Mouse (Mus musculus): Measurements from ENCODE around the gene Ddc. TPM values are rescaled to one million over a fixed set of nuclear protein-coding genes. Genes with fewer than 3 reads are reported as not detected.

The Ddc gene
- polyA plus RNA-seq, 1 experiment, result 58.4 TPM

DNA sequence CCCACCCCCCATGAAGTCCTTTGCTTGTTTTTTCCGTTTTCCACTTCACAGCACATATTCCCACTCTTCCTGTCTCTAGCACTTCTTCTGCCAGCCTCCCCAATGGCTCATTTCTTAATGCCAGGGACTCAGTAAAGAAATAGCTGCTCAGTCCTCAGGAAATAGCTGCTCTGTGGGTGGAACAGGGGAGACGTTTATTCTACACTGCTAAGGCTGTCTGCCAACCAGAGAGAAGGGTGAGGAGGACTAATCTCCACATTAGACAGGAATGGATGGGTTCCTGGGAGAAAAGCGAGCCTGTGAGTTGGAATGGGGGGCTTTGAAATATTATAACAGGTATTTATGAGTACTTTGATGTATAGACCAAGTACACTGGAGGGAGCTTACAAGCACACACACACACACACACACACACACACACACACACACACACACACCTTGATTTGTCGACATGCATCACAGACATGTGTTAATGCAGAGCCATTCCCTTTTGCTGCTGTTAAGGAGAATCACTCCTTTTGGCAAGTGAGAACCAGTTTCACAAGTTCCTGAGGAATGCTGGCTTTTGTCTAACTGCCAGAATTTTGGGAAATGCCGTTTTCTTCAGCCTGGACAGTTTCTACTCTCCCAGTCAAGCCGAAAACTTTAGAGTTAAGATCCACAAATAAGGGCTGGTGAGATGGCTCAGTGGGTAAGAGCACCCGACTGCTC is 9.9 kb upstream of the Ddc start:
- no peaks in the 10 kb centered on the region for H3K27me3 ChIP-seq (ENCODE audit: control insufficient read depth, insufficient read depth, low read length)
- TF ChIP-seq CTCF (IDR thresholded peaks at IDR 0.05; ENCODE audit: extremely low read depth, insufficient read length, insufficient replicate concordance, low read depth, low read length) (no peak), POLR2A (IDR thresholded peaks at IDR 0.05; ENCODE audit: low read depth, low read length) (no peak)
- H3K4me1 ChIP-seq (ENCODE audit: control insufficient read depth, insufficient read depth, insufficient read length, low read length), result no peaks in the 10 kb centered on the region
- no peak overlapping the region for H3K4me3 ChIP-seq (ENCODE audit: low read depth, low read length)
- H3K36me3 ChIP-seq (ENCODE audit: control insufficient read depth, insufficient read depth, low read length), result no peaks in the 10 kb centered on the region
- no peak overlapping the region for H3K27ac ChIP-seq (ENCODE audit: insufficient read depth, low read depth, low read length)
- 51% methylated on average over 7 of the region's 7 CpGs for WGBS

DNA sequence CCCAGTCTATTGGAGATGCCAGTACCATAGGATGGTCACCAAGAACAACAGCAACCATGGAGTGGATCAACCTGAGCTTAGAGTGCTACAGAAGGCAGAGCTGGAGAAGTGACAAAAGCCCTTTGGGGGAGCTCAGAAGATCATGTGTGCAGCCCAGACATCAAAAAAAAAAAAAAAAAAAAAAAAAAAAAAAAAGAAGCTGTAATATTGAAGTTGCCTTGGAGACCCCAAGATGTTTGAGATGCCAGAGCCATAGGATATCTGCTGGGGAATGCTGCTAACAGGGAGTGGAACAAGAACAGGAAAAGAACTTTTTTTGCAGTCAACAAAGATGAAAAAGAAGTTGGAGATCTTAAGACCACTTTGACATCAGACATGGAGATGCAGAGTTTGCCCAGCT is 7.6 kb upstream of the Ddc start:
- no peak for TF ChIP-seq CTCF (IDR thresholded peaks at IDR 0.05; ENCODE audit: extremely low read depth, insufficient read length, insufficient replicate concordance, low read depth, low read length)
- TF ChIP-seq POLR2A (IDR thresholded peaks at IDR 0.05; ENCODE audit: low read depth, low read length), result no peak
- Histone ChIP-seq H3K27me3 (ENCODE audit: control insufficient read depth, insufficient read depth, low read length) (no peaks in the 10 kb centered on the region), H3K4me1 (ENCODE audit: control insufficient read depth, insufficient read depth, insufficient read length, low read length) (peaks cover 4% of the 10 kb centered on the region; the same call in 1 of the 2 replicates), H3K4me3 (ENCODE audit: low read depth, low read length) (no peak overlapping the region), H3K27ac (ENCODE audit: insufficient read depth, low read depth, low read length) (no peak overlapping the region), H3K36me3 (ENCODE audit: control insufficient read depth, insufficient read depth, low read length) (no peaks in the 10 kb centered on the region)

DNA sequence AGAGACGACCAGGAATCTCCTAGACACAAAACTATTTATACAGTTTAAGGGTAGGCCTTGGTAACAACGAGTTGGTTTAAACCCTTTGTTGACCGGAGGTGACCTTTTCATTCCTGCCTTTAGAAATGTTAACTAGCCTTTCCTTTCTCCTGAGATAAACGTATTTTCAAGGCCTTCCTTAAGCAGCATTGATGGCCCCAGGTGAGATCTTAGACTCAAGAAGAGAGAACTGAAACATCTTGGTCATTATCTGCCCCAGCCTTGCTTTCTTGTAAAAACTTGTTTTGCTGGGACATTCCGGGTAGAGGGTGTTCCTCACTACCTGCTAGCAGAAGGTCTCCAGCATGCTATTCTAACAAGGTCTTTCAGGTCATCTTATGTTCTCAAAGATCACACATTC is 7.1 kb upstream of the Ddc start:
- no peak for TF ChIP-seq POLR2A (IDR thresholded peaks at IDR 0.05; ENCODE audit: low read depth, low read length)
- no peak for TF ChIP-seq CTCF (IDR thresholded peaks at IDR 0.05; ENCODE audit: extremely low read depth, insufficient read length, insufficient replicate concordance, low read depth, low read length)
- H3K27me3 ChIP-seq (ENCODE audit: control insufficient read depth, insufficient read depth, low read length), result no peaks in the 10 kb centered on the region
- H3K4me1 ChIP-seq (ENCODE audit: control insufficient read depth, insufficient read depth, insufficient read length, low read length), result peaks cover 4% of the 10 kb centered on the region; the same call in 1 of the 2 replicates
- WGBS, result 81% methylated on average over 5 of the region's 5 CpGs
- H3K27ac ChIP-seq (ENCODE audit: insufficient read depth, low read depth, low read length), result no peak overlapping the region
- no peak overlapping the region for H3K4me3 ChIP-seq (ENCODE audit: low read depth, low read length)
- no peaks in the 10 kb centered on the region for H3K36me3 ChIP-seq (ENCODE audit: control insufficient read depth, insufficient read depth, low read length)

DNA sequence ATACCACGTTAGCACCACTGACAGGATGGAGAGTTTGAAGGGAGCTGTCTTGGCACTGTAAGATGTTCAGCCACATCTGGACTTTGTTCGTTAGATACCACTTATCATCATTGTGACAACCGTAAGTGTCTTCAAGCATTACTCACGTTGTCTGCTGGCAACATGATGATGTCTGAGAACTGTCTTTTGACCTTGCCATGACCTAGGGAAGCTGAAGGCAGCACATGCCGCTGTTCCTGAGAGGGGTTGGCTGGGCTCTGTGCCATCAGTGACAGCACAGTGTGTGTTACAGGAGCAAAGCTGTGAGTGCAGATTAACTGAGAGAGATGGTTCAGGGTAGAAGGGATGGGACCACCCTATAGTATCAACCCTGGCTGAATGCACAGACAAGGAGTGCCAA is 3.6 kb upstream of the Ddc start:
- 28% methylated on average over 5 of the region's 5 CpGs for WGBS
- no peaks in the 10 kb centered on the region for H3K36me3 ChIP-seq (ENCODE audit: control insufficient read depth, insufficient read depth, low read length)
- H3K4me3 ChIP-seq (ENCODE audit: low read depth, low read length), result no peak overlapping the region
- H3K4me1 ChIP-seq (ENCODE audit: control insufficient read depth, insufficient read depth, insufficient read length, low read length), result peaks cover 12% of the 10 kb centered on the region; the same call in 1 of the 2 replicates
- TF ChIP-seq CTCF (IDR thresholded peaks at IDR 0.05; ENCODE audit: extremely low read depth, insufficient read length, insufficient replicate concordance, low read depth, low read length), result no peak
- TF ChIP-seq POLR2A (IDR thresholded peaks at IDR 0.05; ENCODE audit: low read depth, low read length), result no peak
- no peaks in the 10 kb centered on the region for H3K27me3 ChIP-seq (ENCODE audit: control insufficient read depth, insufficient read depth, low read length)
- H3K27ac ChIP-seq (ENCODE audit: insufficient read depth, low read depth, low read length), result no peak overlapping the region; the same call in 1 of the 2 replicates

DNA sequence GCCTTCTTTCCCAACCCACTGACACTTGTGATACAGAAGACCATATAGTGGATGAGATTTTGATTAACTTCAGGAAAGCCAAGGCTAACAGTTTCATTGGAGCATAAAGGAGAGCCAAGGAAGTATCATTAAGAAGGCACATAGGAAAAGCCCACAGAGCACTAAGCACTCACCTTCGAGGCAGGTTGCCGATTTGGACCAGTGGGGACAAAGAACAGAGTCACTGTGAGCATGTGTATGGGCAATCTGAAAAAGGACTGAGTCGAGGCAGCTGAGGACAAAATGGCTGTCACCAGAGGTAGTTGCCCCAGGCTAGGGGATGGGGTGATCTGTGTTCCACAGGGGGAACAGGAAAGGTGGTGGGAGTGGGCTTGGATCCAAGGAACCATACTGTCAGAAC is 552 bp upstream of the Ddc start:
- WGBS, result 29% methylated on average over 3 of the region's 3 CpGs
- Histone ChIP-seq H3K27me3 (ENCODE audit: control insufficient read depth, insufficient read depth, low read length) (no peaks in the 10 kb centered on the region), H3K4me3 (ENCODE audit: low read depth, low read length) (no peak overlapping the region), H3K36me3 (ENCODE audit: control insufficient read depth, insufficient read depth, low read length) (no peaks in the 10 kb centered on the region), H3K27ac (ENCODE audit: insufficient read depth, low read depth, low read length) (peak overlapping the region; percentile 74), H3K4me1 (ENCODE audit: control insufficient read depth, insufficient read depth, insufficient read length, low read length) (peaks cover 17% of the 10 kb centered on the region; the same call in 1 of the 2 replicates)
- TF ChIP-seq POLR2A (IDR thresholded peaks at IDR 0.05; ENCODE audit: low read depth, low read length) (no peak), CTCF (IDR thresholded peaks at IDR 0.05; ENCODE audit: extremely low read depth, insufficient read length, insufficient replicate concordance, low read depth, low read length) (no peak)

DNA sequence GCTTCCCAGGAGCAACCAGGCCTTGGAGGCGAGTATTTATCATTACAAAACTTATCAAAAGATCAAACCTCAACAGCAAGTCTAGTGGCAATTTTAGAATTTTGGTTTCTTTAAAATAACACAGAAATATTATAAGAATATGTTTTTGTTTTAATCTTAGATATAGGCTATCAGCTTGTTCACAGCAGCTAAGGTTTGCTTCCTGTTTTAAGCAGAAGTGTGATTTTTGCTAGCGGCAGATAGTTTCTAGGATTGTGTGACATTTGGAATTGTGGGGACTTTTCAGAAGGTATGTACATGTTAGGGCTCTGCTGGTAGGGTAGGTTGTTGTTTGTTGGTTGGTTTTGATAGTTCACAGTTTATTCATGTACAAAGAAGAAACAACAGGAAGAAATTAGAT is 2.5 kb downstream of the Ddc start:
- H3K27ac ChIP-seq (ENCODE audit: insufficient read depth, low read depth, low read length), result peak overlapping the region; percentile 85

DNA sequence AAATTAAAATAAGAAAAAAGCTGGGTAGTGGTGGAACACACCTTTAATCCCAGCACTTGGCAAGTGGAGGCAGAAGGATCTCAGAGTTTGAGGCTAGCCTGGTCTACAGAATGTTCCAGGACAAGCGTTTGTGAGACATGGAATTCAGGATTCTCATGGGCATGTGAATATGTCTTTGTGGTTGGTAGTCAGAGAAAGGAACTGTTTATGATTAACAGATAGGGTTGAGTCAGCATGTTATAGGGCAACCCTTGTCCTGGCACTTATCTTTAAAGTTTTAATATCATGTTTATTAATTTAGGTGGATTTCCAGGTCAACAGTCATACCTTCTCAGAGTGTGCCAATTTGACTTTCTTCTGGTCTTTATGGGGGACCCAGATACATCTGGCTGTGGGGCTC is 4.2 kb downstream of the Ddc start:
- TF ChIP-seq CTCF (IDR thresholded peaks at IDR 0.05; ENCODE audit: extremely low read depth, insufficient read length, insufficient replicate concordance, low read depth, low read length) (no peak), POLR2A (IDR thresholded peaks at IDR 0.05; ENCODE audit: low read depth, low read length) (no peak)
- peak overlapping the region; percentile 58; the same call in 1 of the 2 replicates for H3K27ac ChIP-seq (ENCODE audit: insufficient read depth, low read depth, low read length)
- 34% methylated on average over 1 of the region's 1 CpGs for WGBS

More for the DNA sequence above, 2.5 kb downstream of the Ddc start:
- 50% methylated on average over 2 of the region's 2 CpGs for WGBS
- Histone ChIP-seq H3K4me3 (ENCODE audit: low read depth, low read length) (no peak overlapping the region), H3K27me3 (ENCODE audit: control insufficient read depth, insufficient read depth, low read length) (no peaks in the 10 kb centered on the region), H3K36me3 (ENCODE audit: control insufficient read depth, insufficient read depth, low read length) (no peaks in the 10 kb centered on the region; the same call in 1 of the 2 replicates), H3K4me1 (ENCODE audit: control insufficient read depth, insufficient read depth, insufficient read length, low read length) (peaks cover 23% of the 10 kb centered on the region)
- TF ChIP-seq POLR2A (IDR thresholded peaks at IDR 0.05; ENCODE audit: low read depth, low read length) (no peak), CTCF (IDR thresholded peaks at IDR 0.05; ENCODE audit: extremely low read depth, insufficient read length, insufficient replicate concordance, low read depth, low read length) (no peak)

More for the DNA sequence above, 4.2 kb downstream of the Ddc start:
- H3K4me1 ChIP-seq (ENCODE audit: control insufficient read depth, insufficient read depth, insufficient read length, low read length), result peaks cover 25% of the 10 kb centered on the region
- no peak overlapping the region for H3K4me3 ChIP-seq (ENCODE audit: low read depth, low read length)
- no peaks in the 10 kb centered on the region for H3K27me3 ChIP-seq (ENCODE audit: control insufficient read depth, insufficient read depth, low read length)
- no peaks in the 10 kb centered on the region; the same call in 1 of the 2 replicates for H3K36me3 ChIP-seq (ENCODE audit: control insufficient read depth, insufficient read depth, low read length)

Measured in small intestine, adult 2 months (tissue).